Comparison of ENCODE assay signal across 13 mouse cellular contexts in the genomic region with DNA sequence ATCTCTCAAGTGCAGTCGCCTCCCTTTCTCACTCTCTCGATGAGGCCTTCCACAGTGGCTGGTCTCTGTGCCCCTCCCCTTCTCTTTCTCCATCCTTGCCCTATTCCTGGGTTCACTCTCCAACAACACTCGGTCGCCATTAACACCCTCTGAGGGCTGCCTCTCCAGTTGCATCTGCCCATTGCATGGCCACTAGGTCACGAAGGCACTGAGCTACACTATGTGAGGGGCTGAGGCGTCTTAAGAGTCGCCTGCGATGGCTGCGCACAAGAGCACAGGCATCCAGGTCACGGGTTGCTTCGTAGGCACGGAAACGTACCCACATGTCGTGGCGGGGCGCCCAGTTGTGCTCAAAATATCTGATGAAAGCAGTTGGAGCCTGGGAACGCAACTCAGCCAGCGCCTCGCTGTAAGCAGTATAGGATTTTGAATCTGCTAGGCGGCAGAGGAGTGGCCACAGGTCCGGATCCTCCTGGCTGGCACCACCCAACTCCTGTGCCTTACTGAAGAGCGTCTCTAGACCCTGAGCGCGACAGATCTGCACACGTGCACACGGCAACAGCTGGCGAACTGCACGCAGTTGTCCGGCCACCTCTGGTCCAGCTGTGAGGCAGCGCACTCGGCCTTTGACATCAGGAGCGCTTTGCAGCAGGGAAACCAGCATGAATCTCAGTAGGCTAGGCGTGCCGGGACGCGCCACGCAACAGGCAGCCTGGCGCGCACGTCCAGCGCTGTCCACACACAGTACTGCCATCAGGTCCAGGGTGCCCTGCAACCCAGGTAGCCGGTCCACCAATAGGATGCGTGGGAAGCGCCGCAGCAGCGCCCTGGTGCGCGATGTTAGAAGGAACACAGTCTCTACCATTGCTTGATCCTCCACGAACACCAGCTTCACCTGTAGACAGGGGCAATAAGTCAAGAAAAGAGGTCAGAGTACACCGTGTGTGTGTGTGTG. TPM values are rescaled to one million over a fixed set of nuclear protein-coding genes. Genes with fewer than 3 reads are reported as not detected.
A peak's percentile ranks its signal among the peaks of the same experiment; 100 is the strongest.
DNase-seq lines count a peak whose midpoint lies in the region; ATAC-seq and TF ChIP-seq lines count a peak whose summit lies in the region.
"Had no signal": no experiment of that assay in that cellular context is flagged by ENCODE, and none has a peak within 500 bp of the region (broad histone marks: within the 10 kb centered on the region; RNA-seq: fewer than 3 reads in every experiment).

No protein-coding gene starts in this region.

- intact Hi-C loops in left cerebral cortex, adult 2 months (cut with DNase I), result loop anchor here (5.0 kb wide), 1 partner anchor 189 kb away; no protein-coding TSS in a partner anchor
- intact Hi-C loops in left cerebral cortex, postnatal 4 days (cut with DNase I), result loop anchor here (10.0 kb wide), 1 partner anchor 176 kb away; no protein-coding TSS in a partner anchor

- peak; percentile 38 for ATAC-seq in frontal cortex, adult (ENCODE audit: low TSS enrichment)
- peak; percentile 55; the same call in 1 of the 2 replicates for ATAC-seq in forebrain, embryonic 15.5 days (replicated peaks)
- 0 out of 2 replicates have a peak, but pooled peaks have one; percentile 57 for ATAC-seq in limb, embryonic 13.5 days (ENCODE audit: low FRiP score, low read depth)
- ATAC-seq in activated CD4-positive, CD25-positive, alpha-beta regulatory T cell, adult 4 months, result no peak

- H3K27me3 ChIP-seq in forebrain, embryonic 15.5 days, result no peaks in the 10 kb centered on the region
- no peaks in the 10 kb centered on the region for H3K27me3 ChIP-seq in limb, embryonic 13.5 days
- H3K27me3 ChIP-seq: liver, embryonic 15.5 days had no signal

- 0 out of 2 replicates have a peak overlapping the region, but pooled peaks have one; percentile 11 for H3K4me3 ChIP-seq in left cerebral cortex, adult 2 months
- no peak overlapping the region for H3K4me3 ChIP-seq in forebrain, embryonic 15.5 days
- H3K4me3 ChIP-seq in limb, embryonic 13.5 days, result no peak overlapping the region
- H3K4me3 ChIP-seq: liver, embryonic 15.5 days; myocyte had no signal

- H3K4me2 ChIP-seq in forebrain, embryonic 15.5 days (replicated peaks), result no peak overlapping the region
- no peak overlapping the region; the same call in 1 of the 2 replicates for H3K4me2 ChIP-seq in limb, embryonic 13.5 days (replicated peaks)
- H3K4me2 ChIP-seq: liver, embryonic 15.5 days had no signal

- H3K9ac ChIP-seq in forebrain, embryonic 15.5 days (replicated peaks), result no peak overlapping the region
- no peak overlapping the region for H3K9ac ChIP-seq in limb, embryonic 13.5 days
- H3K9ac ChIP-seq: liver, embryonic 15.5 days had no signal

- H3K9me3 ChIP-seq in forebrain, embryonic 15.5 days, result no peaks in the 10 kb centered on the region
- no peaks in the 10 kb centered on the region for H3K9me3 ChIP-seq in limb, embryonic 13.5 days
- H3K9me3 ChIP-seq: liver, embryonic 15.5 days had no signal

- H3K4me1 ChIP-seq in forebrain, embryonic 15.5 days, result peaks cover 4% of the 10 kb centered on the region; the same call in 1 of the 2 replicates
- no peaks in the 10 kb centered on the region for H3K4me1 ChIP-seq in limb, embryonic 13.5 days
- H3K4me1 ChIP-seq: liver, embryonic 15.5 days had no signal

- H3K27ac ChIP-seq in left cerebral cortex, adult 2 months, result no peak overlapping the region
- H3K27ac ChIP-seq in forebrain, embryonic 15.5 days (replicated peaks), result no peak overlapping the region
- H3K27ac ChIP-seq in limb, embryonic 13.5 days, result no peak overlapping the region
- H3K27ac ChIP-seq: liver, embryonic 15.5 days had no signal

- no peak for TF ChIP-seq CTCF in left cerebral cortex, adult 2 months (IDR thresholded peaks at IDR 0.05)

- no peak for DNase-seq in frontal cortex, postnatal 14 days (ENCODE audit: low spot score in 2 of 2)
- DNase-seq in left cerebral cortex, adult 2 months (ENCODE audit: extremely low spot score in 1 of 2, low spot score in 2 of 2), result no peak
- DNase-seq in left cerebral cortex, postnatal 4 days, result no peak
- no peak for DNase-seq in spleen, adult 12 weeks (ENCODE audit: low spot score)
- DNase-seq: B cell, adult 2 months; cerebellum, adult 9-10 months; kidney, postnatal 14 days had no signal

- H3K36me3 ChIP-seq in forebrain, embryonic 15.5 days, result no peaks in the 10 kb centered on the region
- peaks cover 7% of the 10 kb centered on the region; the same call in 1 of the 2 replicates for H3K36me3 ChIP-seq in limb, embryonic 13.5 days
- H3K36me3 ChIP-seq: liver, embryonic 15.5 days had no signal

- WGBS in forebrain, embryonic 15.5 days, result 54% methylated on average over 50 of the region's 50 CpGs
- WGBS in limb, embryonic 13.5 days, result 49% methylated on average over 50 of the region's 50 CpGs

RNA-seq across cellular contexts. Expression of gene Lig1, which starts 16.1 kb away (rescaled TPM):
- 1 to 10 TPM; 7.7 to 9.9 TPM for total RNA-seq in left cerebral cortex, adult 2 months (2021)
- 10 to 100 TPM; 21.1 to 24.0 TPM for total RNA-seq in left cerebral cortex, postnatal 4 days (2021)
- 50.7 and 54.9 TPM in 2 replicates for polyA plus RNA-seq in forebrain, embryonic 15.5 days (2015; fragmentation: Nextera tagmentation; extraction: Ambion mirVana)
- polyA plus RNA-seq in limb, embryonic 13.5 days (2015; fragmentation: Nextera tagmentation; extraction: Ambion mirVana), result 116 and 123 TPM in 2 replicates
- 10 to 100 TPM; 39.0 to 50.7 TPM for polyA plus RNA-seq in activated CD4-positive, CD25-positive, alpha-beta regulatory T cell, adult 4 months (2017; shearing (Covaris generic))

RNA-seq across cellular contexts. Expression of gene Zswim9, which starts 17.5 kb away (rescaled TPM):
- 10 to 100 TPM; 15.7 to 16.5 TPM for total RNA-seq in left cerebral cortex, adult 2 months (2021)
- 10 to 100 TPM; 18.6 to 18.7 TPM for total RNA-seq in left cerebral cortex, postnatal 4 days (2021)
- polyA plus RNA-seq in forebrain, embryonic 15.5 days (2015; fragmentation: Nextera tagmentation; extraction: Ambion mirVana), result 12.8 and 14.6 TPM in 2 replicates
- 11.8 and 16.0 TPM in 2 replicates for polyA plus RNA-seq in limb, embryonic 13.5 days (2015; fragmentation: Nextera tagmentation; extraction: Ambion mirVana)
- 1 to 10 TPM; 1.9 to 2.2 TPM for polyA plus RNA-seq in activated CD4-positive, CD25-positive, alpha-beta regulatory T cell, adult 4 months (2017; shearing (Covaris generic))

RNA-seq across cellular contexts. Expression of gene Vmn1r89, which starts 48.2 kb away (rescaled TPM):
- total RNA-seq in left cerebral cortex, adult 2 months (2021), result not detected
- total RNA-seq in left cerebral cortex, postnatal 4 days (2021), result not detected
- polyA plus RNA-seq in forebrain, embryonic 15.5 days (2015; fragmentation: Nextera tagmentation; extraction: Ambion mirVana), result not detected in 2 replicates
- not detected in 2 replicates for polyA plus RNA-seq in limb, embryonic 13.5 days (2015; fragmentation: Nextera tagmentation; extraction: Ambion mirVana)
- polyA plus RNA-seq in activated CD4-positive, CD25-positive, alpha-beta regulatory T cell, adult 4 months (2017; shearing (Covaris generic)), result not detected
- polyA plus RNA-seq: liver, embryonic 15.5 days; myocyte had no signal
